Mouse (Mus musculus): ENCODE results near the gene Stk11ip.

Stk11ip gene

DNA sequence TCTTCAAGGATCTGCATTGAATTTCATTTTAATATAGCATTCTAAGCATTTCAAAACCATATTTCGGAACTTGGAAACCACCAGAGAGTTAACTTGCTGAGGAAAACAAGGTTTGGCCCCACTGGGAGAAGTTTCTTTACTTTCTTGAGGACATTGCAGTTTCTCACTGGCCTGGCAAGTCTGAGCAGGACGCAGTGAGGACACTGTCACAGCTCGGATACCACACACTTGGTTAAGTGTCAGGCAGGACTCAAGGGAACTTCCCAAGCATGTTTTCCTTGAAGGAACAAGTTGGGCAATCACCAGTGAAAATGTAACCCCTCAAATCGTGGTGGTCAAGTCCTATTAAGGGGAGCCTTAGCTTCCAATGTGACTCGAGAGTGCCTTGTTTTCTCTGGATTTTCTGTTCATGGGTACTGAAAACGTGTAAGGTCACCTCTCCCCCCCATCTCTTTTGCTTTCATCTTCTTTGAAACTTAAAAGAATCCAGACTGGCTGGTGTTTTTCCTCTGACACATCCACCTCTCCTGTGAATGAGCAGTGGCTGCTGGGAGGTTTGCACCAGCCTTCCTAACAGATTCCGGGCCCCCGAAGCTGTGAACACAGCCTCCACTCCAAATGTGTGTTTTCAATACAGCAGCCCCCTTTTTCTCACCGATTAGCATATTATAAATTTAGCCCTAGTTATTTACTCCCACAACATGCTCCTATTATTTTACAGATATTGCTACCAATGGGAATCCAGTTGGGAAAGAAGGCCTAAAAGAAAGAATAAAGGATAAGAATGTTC lies 16.9 kb upstream of the Stk11ip start:
- DNase-seq (ENCODE audit: low read depth, low spot score) = no peak

DNA sequence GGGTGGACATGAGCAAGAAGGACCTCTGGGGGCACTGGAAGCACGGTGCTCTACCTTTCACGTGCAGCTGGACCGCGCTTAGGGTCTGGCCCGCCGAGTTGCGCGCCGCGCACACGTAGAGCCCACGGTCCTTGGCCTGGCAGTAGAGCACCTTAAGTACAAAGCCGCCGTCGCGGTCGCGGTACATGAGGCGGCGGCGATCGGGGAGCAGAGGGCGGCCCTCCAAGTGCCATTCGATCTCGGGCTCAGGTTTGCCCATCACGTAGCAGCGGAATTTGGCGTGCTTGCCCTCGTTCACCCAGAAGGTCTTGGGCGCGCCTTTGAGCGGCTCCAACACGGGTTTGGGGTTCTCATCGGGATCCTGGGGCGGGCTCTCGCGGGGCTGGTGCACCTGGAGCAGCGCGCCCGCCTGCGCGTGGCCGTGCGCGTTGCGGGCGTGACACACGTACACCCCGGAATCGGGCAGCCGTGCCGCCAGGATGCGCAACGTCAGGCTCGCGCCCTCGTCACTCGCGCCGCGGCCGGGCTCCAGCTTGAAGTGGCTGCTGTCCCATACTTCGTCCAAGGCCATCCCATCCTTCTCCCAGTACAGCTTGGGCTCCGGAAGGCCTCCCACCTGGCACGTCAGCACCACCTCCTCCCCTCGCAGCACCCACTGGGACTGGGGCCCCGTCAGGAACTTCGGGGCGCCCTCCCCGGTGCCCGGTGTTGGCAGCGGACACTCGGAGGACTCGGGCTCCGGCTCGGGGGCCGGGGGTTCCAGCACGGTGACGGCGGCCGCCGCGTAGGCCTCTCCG lies 16.0 kb upstream of the Stk11ip start:
- DNase-seq (ENCODE audit: low read depth, low spot score) = no peak

DNA sequence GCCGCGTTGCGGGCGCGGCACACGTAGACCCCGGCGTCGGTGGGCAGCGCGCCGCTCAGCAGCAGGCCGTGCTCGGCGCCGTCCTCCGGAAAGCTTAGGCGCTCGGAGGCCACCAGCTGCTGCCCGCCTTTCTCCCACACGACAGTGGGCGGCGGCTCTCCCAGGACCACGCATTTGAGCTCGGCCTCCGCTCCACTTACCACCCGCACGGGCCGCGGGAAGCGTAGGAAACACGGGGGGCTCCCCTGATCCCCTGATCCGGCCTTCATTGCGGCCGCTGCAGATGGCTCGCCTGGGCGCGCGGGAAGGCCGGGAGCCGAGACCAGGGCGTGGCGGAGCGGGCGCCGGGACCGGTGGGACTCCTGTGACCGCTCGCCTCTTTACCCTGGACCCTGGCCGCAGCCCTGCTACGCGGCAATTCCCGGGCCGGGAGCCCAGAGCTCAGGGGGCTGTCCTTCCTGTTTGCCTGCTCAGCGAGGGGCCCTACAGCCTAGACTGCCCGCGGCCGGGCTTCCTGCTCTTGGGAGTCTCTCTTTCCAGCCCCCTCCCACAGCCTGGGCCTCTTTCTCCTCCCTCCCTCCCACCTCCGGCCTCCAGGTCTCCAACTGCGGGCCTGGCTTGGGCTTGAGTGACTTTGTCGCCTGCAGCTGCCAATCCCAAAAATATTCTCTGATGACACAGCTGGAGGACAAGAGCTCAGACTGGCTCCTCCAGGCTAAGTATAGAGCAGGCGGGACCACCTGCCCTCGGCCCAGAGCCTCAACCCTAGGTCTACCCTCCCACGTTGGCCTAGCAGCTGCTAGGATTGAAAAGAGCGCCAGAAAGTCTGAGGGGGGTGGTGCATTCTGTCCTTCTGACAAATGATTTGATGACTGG lies 15.1 kb upstream of the Stk11ip start, which contains the start of gene Obsl1:
TSS of gene Obsl1 (minus strand) at position 497 of the 876 bp plus-strand sequence.
- DNase-seq (ENCODE audit: low read depth, low spot score) = no peak

DNA sequence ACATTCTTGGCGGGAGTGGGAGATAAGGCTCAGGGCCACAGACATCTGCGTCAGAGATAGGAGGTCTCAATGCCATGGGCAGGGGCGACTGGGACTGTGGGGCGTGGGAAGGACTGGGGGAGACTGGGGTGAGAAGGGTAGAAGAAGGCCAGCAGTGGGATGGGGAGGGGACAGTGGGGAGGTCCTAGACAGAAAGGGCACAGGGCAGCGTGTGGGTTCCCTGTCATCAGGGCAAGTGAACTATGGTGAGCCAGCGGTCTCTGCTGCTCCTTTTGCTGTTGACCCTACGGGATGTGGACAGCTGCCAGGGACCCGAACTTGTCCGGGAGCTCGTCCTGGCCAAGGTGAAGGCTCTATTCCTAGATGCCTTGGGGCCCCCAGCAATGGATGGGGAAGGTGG lies 14.3 kb upstream of the Stk11ip start, which contains the start of gene Inha:
TSS of gene Inha (plus strand) at position 72 of the 400 bp plus-strand sequence.
- no peak for DNase-seq (ENCODE audit: low read depth, low spot score)

DNA sequence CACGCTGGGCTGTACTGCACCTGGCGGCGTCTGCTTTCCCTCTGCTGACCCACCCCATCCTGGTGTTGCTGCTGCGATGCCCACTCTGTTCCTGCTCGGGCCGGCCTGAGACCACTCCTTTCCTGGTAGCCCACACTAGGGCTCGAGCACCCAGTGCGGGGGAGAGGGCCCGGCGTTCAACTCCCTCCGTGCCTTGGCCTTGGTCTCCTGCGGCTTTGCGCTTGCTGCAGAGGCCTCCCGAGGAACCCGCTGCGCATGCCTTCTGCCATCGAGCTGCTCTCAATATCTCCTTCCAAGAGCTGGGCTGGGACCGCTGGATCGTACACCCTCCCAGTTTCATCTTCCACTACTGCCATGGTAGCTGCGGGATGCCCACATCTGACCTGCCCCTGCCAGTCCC lies 11.7 kb upstream of the Stk11ip start:
- no peak for DNase-seq (ENCODE audit: low read depth, low spot score)

DNA sequence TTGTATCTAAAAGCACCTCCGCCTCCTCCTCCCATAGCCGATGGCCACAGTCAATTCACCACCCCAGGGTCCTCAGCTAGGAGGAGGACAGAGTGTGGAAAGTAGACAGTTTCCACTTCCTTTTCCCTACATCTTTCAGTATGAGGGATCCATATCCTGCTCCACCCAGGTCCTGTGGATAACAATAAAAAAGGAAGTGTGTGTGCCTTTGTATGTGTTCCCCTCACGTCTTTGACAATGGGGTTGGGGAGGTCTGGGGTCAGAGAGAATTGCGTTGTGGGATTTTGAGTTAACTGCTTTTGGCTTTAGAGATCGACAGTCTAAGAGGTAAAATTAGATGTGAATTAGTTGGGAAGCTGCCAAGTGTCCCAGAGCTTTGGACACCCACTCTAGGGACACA lies 11.2 kb upstream of the Stk11ip start:
- DNase-seq (ENCODE audit: low read depth, low spot score) = no peak

DNA sequence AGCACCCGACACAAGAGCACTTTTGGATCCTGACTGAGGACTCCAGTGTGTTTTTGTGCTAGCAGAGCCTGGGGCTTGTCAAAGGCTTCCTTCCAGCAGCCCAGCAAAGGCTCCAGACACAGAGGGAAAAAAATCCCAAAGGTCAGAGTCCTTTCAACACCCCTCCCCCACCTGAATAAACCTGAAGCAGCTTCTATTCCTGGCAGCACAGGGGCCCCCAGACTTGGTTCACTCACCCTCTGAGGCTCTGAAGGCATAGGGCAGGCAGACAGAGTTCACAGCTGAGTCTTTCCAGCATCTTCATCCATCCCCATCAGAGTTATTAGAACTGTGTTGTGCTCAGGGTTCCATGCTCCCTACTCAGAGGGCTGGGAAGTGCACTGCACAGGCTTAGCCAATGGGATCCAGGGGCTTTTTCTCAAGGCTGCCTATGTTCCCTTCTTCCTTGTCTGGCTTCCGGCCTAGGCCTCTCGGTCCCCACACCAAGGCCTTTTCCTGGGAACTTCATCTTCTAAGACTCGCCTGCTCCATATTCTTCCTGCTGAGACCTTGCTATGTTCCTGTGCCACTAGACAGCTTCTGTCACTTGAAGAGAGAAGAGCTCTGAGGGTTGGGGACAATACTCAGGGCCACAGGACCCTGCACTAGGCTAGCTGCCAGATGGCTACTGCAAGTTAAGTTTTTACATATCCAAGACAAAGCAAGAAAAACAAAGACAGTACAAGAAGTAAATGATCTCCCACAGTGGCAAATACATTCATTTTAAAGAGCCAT lies 9.7 kb upstream of the Stk11ip start:
- no peak for DNase-seq (ENCODE audit: low read depth, low spot score)

DNA sequence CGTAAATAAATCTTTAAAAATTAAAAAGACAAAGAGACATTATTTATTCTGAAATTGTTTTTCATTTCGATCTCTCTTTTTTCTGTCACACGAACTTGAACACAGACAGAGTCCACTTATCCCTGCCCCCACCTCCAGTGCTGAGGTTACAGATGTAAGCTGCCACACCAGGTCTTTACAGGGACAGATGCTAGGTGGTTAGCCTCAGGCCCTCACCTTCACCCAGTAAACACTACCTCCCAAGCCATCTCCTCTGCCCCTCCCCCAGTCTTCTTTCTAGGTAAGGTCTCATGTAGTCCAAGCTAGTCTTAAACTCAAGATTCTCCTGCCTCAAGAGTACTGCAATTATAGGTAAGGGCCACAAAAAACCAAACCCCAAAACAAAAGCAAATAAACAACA lies 8.8 kb upstream of the Stk11ip start:
- no peak for DNase-seq (ENCODE audit: low read depth, low spot score)

DNA sequence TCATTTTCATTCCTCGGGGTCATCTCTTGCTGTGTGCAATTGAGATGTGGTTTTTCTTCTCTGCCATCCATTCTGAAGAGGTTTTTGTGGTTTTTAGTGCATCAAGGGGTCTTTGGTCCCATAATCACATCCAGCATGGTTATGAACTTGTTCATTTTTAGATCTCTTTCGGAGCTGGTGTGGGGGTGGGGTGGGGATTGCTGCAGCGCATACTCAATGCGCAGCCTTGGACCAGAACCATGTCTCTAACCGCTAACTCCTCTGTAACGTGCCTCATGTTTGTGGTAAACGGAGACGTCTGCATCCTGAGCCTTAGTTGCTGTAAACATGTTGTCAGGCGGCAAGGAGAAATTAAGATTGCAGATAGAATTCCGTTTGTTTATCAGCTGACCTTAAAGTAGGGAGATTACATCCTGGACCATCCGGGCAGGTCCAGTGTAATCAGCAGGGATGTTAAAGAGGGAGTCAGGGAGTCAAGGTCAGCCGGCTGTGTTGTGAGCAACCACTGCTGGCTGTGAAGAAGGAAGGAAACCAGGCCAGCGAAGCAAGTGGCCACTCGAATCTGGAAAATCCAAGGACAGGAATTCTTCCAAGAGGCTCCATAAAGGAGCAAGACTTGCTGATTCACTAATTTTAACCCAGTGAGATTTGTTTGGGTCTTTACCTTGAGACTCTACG lies 4.5 kb upstream of the Stk11ip start:
- DNase-seq (ENCODE audit: low read depth, low spot score) = no peak

DNA sequence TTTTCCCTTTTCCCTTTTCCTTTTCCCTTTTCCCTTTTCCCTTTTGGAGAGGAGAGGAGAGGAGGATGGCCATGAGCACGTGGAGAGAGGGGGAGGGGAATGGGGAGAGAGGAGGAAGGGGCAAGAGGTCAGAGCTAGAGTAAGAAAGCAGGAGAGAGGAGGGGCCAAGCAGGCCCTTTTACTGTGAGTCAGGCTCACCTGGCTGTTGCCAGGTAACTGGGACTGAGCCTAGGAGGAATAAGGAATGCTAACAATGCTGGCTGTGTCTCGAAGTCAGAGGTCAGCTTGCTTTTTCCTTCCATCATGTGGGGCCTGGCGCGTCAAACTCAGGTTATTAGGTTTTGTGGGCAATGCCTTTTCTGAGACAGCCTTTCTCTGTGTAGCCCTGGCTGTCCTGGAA lies 3.3 kb upstream of the Stk11ip start:
- DNase-seq (ENCODE audit: low read depth, low spot score) = no peak

DNA sequence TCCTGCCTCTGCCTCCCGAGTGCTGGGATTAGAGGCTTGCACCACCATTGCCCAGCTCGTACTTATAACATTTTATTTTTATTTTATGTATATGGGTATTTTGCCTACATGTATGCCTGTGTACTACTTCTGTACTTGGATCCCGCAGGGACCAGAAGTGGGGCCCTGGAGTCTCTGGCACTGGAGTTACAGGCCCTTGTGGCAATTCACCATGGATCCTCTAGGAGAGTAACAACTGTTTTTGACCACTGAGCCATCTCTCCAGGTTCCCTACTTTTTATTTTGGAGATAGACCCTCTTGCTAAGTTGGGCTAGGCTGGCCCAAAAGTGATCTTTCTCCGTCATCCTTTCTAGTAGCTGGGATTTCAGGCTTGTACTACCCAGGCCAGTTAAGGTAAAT lies 2.9 kb upstream of the Stk11ip start:
- no peak for DNase-seq (ENCODE audit: low read depth, low spot score)

DNA sequence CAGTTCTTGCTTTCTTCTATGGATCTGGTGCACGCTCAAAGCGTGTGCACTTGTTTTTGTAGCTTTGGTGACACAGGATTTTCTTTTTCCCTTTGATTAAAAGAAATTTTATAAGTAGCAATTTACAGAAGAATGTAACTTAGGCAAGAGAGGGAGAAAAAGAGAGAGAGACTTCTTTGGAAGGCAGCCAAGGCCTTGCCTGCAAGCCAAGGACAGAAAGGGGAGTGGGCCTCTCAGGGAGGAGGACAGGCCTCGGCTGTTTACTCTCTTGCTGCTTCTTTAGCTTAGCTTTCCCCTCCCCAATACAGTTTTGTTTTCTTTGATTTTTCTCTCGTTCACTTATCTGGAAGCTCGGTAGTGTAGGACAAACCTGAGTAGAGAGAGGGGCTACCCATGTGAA lies 1.8 kb upstream of the Stk11ip start:
- DNase-seq (ENCODE audit: low read depth, low spot score) = no peak

DNA sequence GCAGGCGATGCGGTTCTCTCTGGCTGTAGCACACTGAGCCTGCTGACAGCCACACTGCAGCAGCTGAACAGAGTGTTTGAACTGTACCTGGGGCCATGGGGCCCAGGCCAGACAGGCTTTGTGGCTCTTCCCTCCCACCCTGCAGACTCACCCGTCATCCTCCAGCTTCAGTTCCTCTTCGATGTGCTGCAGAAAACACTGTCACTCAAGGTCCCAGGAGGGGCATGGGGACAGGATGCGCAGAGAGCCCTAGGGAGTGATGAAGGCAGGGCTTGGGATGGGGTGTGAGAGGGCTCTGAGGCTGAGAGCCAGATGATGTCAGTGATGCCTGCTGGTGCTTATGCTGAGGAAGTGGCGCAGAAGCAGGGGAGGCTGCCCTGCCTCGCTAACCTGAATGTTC lies 3.4 kb downstream of the Stk11ip start:
- DNase-seq (ENCODE audit: low read depth, low spot score) = peak; percentile 65

DNA sequence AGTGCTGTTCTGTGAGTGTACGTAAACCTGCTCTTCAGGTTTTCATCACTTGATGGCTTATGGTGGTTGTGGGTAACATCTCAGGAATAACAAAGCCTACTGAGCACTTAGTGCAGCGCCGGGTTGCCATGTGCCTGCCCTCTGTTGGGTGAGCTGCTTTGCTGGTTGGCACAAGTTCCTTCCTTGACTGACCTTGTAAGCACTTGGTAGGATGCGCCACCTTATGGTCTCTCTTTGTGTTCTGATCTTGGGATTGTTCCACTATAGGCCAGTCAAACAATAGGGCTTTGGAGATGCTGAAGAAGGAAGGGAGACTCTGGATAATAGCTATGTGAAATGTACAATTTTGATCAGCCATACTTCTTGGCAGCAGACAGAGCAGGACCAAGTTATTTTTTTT lies 9.2 kb downstream of the Stk11ip start:
- no peak for DNase-seq (ENCODE audit: low read depth, low spot score)

DNA sequence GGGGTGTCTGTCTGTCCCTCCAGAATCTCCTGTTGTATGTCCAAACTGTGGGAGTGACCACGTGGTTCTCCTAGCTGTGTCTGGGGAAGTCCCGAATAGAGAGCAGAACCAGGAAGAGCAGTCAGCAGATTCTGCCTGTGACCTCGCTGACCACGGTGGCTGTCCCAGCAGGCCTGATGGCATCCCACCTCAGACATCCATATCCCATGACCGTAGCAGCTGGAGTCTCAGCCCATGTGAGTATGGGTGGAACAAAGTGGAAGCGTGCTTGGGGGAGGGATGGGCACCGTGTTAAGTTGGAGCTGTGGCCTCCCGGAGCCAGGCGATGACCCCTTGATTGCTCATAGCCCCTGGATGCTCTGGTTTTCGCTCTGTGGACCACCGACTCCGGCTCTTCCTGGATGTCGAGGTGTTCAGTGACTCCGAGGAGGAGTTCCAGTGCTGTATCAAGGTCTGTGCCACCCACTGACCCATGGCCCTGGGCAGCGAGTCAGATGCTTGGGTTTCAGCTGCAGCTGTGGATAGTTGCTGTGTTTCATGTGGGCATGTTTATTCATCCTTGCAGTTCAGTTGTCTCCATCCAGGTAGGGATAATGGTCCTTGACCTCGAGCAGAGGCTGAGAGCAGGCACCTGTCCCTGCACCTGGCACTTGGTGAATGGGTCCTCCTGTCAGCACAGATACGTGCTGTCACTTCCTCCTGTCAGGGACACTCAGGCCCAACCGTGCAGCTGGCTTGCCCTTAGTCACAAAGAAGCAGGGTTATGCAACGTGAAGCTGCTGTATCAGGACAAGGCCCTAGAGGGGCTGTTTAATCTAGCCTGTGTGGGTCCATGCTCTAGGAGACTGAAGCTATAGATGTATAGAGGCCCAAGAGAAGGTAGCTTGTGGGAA lies 11.2 kb downstream of the Stk11ip start:
- DNase-seq (ENCODE audit: low read depth, low spot score) = peak; percentile 75

DNA sequence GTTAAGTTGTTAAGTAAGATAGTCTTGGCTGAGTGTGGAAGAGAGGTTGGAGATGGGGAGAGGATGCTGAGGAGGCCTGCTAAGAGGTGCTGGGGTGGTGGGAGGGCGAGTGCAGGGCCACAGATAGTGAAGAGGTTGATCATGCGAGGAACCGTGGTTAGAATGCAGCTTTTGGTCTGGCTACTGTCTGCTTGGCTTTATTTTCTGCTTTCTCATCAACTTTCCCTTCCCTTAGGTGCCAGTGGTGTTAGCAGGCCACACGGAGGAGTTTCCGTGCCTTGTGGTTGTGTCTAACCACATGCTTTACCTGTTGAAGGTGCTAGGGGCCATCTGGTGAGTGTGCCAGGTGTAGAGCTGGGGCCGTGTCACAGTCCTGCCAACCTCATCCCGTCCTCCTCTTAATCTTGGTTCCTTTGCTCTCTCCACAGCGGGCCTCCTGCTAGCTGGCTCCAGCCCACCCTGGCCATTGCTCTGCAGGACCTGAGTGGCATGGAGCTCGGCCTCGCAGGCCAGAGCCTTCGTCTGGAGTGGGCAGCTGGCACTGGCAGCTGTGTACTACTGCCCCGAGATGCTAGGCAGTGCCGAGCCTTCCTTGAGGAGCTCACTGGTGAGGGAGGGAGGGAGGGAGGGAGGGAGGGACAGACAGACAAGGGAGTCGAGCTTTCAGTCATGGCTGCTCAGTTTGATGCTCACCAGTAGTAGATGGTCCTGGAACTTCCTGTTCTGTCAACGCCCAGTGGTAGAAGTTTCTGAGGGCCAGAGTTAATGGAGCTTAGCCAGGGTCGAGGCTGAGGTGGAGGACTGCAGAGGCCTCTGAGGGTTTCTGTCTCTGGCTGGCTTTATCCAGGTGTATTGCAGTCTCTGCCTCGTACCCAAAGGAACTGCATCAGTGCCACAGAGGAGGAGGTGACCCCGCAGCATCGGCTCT lies 12.3 kb downstream of the Stk11ip start:
- DNase-seq (ENCODE audit: low read depth, low spot score) = peak; percentile 63

DNA sequence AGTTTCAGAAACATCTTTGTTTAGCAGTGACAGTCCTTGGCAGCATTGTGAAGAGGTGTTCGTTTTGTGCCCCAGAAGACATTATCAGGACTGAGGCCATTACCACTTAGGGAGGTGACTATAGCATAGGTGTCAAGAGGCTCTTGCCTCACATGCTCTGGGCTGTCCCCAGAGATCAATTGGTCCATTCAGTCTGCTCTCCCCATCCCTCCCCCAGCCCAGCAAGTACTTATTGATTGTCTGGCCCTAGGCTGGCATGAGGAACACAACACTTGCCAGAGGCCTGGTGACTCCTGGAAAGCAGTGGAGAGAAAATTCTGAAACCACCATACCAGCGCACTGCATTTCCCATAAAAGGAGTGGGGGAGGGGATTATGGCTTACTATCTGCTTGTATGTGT lies 16.3 kb downstream of the Stk11ip start:
- no peak for DNase-seq (ENCODE audit: low read depth, low spot score)

DNA sequence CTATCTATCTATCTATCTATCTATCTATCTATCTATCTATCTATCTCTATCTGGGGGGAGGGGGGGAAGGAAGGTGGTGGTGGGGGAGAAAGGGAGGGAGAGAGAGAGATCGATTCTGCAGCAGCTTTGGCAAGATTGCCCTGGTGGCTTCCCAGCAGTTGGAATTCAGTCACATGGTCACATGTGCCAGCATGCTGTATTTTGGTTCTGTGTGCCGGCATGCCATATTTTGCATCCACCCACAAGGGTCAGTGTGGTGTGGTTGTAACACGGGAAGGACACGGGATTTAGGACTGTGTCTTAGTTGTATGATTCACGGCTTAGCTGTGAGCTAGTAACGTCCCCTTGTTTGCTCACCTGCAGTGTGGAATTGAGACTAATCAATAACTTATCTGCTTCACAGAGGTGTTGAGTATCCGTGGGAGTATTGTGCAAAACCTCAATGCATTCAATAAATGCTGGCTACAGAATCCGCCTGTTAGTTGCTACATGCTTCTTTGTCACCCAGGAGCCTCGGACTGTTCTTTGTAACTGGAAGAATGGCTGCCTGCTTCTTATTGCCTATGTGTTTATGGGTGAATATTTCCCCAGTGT lies 17.4 kb downstream of the Stk11ip start:
- DNase-seq (ENCODE audit: low read depth, low spot score) = no peak

Measured in A20 (cell line).